Mouse (Mus musculus) kidney, postnatal 0 days (tissue): ENCODE data around the gene Lyz1. TPM values are rescaled to one million over a fixed set of nuclear protein-coding genes. Genes with fewer than 3 reads are reported as not detected.

ENCODE experiments used
- ATAC-seq: fragments of 200-750 bp; cut with Nextera tagmentation; replicated peaks from 2 replicates; pipeline ENCODE4 v1.8.0; 2017; ENCODE audit warnings: low read depth, moderate number of reproducible peaks, moderate TSS enrichment, moderate library complexity; ENCODE audit not compliant: low FRiP score
- DNase-seq: peaks from one replicate; pipeline ENCODE4 v3.0.0-alpha.2; 2016; ENCODE audit warnings: low spot score
- H3K27ac ChIP-seq: fragments of 300-500 bp; sonication (generic); 2 replicates; pipeline ENCODE4 v1.5.1; 2014; ENCODE audit warnings: mild to moderate bottlenecking
- H3K27me3 ChIP-seq: fragments of 300-500 bp; sonication (generic); 2 replicates; pipeline ENCODE4 v1.6.1; 2014; ENCODE audit warnings: low read length, mixed read lengths; ENCODE audit not compliant: insufficient read depth
- H3K36me3 ChIP-seq: fragments of 300-500 bp; sonication (generic); 2 replicates; pipeline ENCODE4 v1.6.1; 2014; ENCODE audit warnings: low read length, mixed read lengths; ENCODE audit not compliant: insufficient read depth
- H3K4me1 ChIP-seq: fragments of 300-500 bp; sonication (generic); replicated peaks from 2 replicates; pipeline ENCODE4 v1.6.1; 2014; ENCODE audit warnings: antibody characterized with exemption, low read length, mixed read lengths; ENCODE audit not compliant: insufficient read depth
- H3K4me2 ChIP-seq: fragments of 300-500 bp; sonication (generic); 2 replicates; pipeline ENCODE4 v1.6.1; 2014; ENCODE audit warnings: mild to moderate bottlenecking, low read length, moderate library complexity, mixed read lengths
- H3K4me3 ChIP-seq: fragments of 300-500 bp; sonication (generic); replicated peaks from 2 replicates; pipeline ENCODE4 v1.5.1; 2014; ENCODE audit warnings: low read depth, low read length
- H3K9ac ChIP-seq: fragments of 300-500 bp; sonication (generic); 2 replicates; pipeline ENCODE4 v1.6.1; 2014; ENCODE audit warnings: low read depth, low read length
- H3K9me3 ChIP-seq: fragments of 300-500 bp; sonication (generic); replicated peaks from 2 replicates; pipeline ENCODE4 v1.6.1; 2016; ENCODE audit warnings: low read length, inconsistent platforms, mixed read lengths
- CTCF ChIP-seq: IDR thresholded peaks from 2 replicates; pipeline ENCODE4 v1.5.1; 2016; ENCODE audit warnings: antibody characterized with exemption, low read depth, mild to moderate bottlenecking, moderate library complexity
- WGBS: fragments of 180-500 bp; shearing (Covaris S2); extraction: QIAGEN DNeasy Blood & Tissue Kit; methylation state at CpG from one replicate; pipeline ENCODE4 v1.1.7; 2014; 5-methylcytosine and 5-hydroxymethylcytosine counted together
- polyA plus RNA-seq: library from polyadenylated mRNA; unstranded; fragments of >200 nt; fragmentation: Nextera tagmentation; extraction: Ambion mirVana; gene quantifications from 2 replicates; pipeline ENCODE4 v1.2.1, GENCODE M21; 2015

The Lyz1 gene
- polyA plus RNA-seq, 1 experiment from 2014 or later: 0.24 TPM

- Histone ChIP-seq H3K9me3 (no peaks in the 10 kb centered on the region), H3K4me2 (no peak overlapping the region), H3K36me3 (no peaks in the 10 kb centered on the region), H3K27ac (no peak overlapping the region), H3K27me3 (no peaks in the 10 kb centered on the region), H3K4me3 (no peak overlapping the region), H3K9ac (no peak overlapping the region), H3K4me1 (no peaks in the 10 kb centered on the region)
- 81% methylated on average over 7 of the region's 7 CpGs for WGBS
- no peak for TF ChIP-seq CTCF
- DNase-seq (no peak), ATAC-seq (no peak)
Observed at GRCm38 (mm10) chr10:117323782-117324181, 31.1 kb upstream of the Lyz1 start.

- Histone ChIP-seq H3K4me1 (no peaks in the 10 kb centered on the region), H3K27ac (no peak overlapping the region), H3K4me2 (no peak overlapping the region), H3K4me3 (no peak overlapping the region), H3K36me3 (no peaks in the 10 kb centered on the region), H3K27me3 (no peaks in the 10 kb centered on the region), H3K9ac (no peak overlapping the region), H3K9me3 (no peaks in the 10 kb centered on the region)
- no peak for TF ChIP-seq CTCF
- no peak for DNase-seq
- WGBS: 89% methylated on average over 5 of the region's 5 CpGs
- no peak for ATAC-seq
Observed at GRCm38 (mm10) chr10:117322630-117323029, 30.0 kb upstream of the Lyz1 start.

GRCm38 (mm10) chr10:117320571-117320981 is 27.9 kb upstream of the Lyz1 start:
- ATAC-seq (no peak), DNase-seq (no peak)
- 86% methylated on average over 3 of the region's 3 CpGs for WGBS
- Histone ChIP-seq H3K27me3 (no peaks in the 10 kb centered on the region), H3K4me3 (no peak overlapping the region), H3K9me3 (no peaks in the 10 kb centered on the region), H3K4me1 (no peaks in the 10 kb centered on the region), H3K4me2 (no peak overlapping the region), H3K36me3 (no peaks in the 10 kb centered on the region), H3K9ac (no peak overlapping the region), H3K27ac (no peak overlapping the region)
- no peak for TF ChIP-seq CTCF

GRCm38 (mm10) chr10:117316391-117316790 is 23.7 kb upstream of the Lyz1 start:
- no peaks in the 10 kb centered on the region for H3K36me3 ChIP-seq
- no peak overlapping the region for H3K4me2 ChIP-seq
- 86% methylated on average over 11 of the region's 11 CpGs for WGBS
- DNase-seq (no peak), ATAC-seq (no peak)
- no peaks in the 10 kb centered on the region for H3K27me3 ChIP-seq
- H3K9ac ChIP-seq: no peak overlapping the region
- no peaks in the 10 kb centered on the region for H3K9me3 ChIP-seq
- TF ChIP-seq CTCF: no peak
- no peak overlapping the region for H3K27ac ChIP-seq
- H3K4me3 ChIP-seq: no peak overlapping the region
- H3K4me1 ChIP-seq: no peaks in the 10 kb centered on the region

GRCm38 (mm10) chr10:117313133-117313532 is 20.5 kb upstream of the Lyz1 start:
- H3K36me3 ChIP-seq: no peaks in the 10 kb centered on the region
- TF ChIP-seq CTCF: no peak
- H3K4me1 ChIP-seq: no peaks in the 10 kb centered on the region
- no peak overlapping the region for H3K4me3 ChIP-seq
- WGBS: 88% methylated on average over 2 of the region's 2 CpGs
- H3K9me3 ChIP-seq: no peaks in the 10 kb centered on the region
- no peak for ATAC-seq
- no peaks in the 10 kb centered on the region for H3K27me3 ChIP-seq
- no peak overlapping the region for H3K4me2 ChIP-seq
- H3K27ac ChIP-seq: no peak overlapping the region
- no peak for DNase-seq
- H3K9ac ChIP-seq: no peak overlapping the region

GRCm38 (mm10) chr10:117312168-117312567 is 19.5 kb upstream of the Lyz1 start:
- TF ChIP-seq CTCF: no peak
- Histone ChIP-seq H3K9me3 (no peaks in the 10 kb centered on the region), H3K9ac (no peak overlapping the region), H3K36me3 (no peaks in the 10 kb centered on the region), H3K27ac (no peak overlapping the region), H3K27me3 (no peaks in the 10 kb centered on the region), H3K4me3 (no peak overlapping the region), H3K4me1 (no peaks in the 10 kb centered on the region), H3K4me2 (no peak overlapping the region)
- WGBS: 79% methylated on average over 8 of the region's 8 CpGs
- DNase-seq (no peak), ATAC-seq (no peak)

- Histone ChIP-seq H3K9ac (no peak overlapping the region), H3K4me1 (no peaks in the 10 kb centered on the region), H3K27ac (no peak overlapping the region), H3K27me3 (no peaks in the 10 kb centered on the region), H3K4me3 (no peak overlapping the region), H3K4me2 (no peak overlapping the region), H3K36me3 (no peaks in the 10 kb centered on the region), H3K9me3 (no peaks in the 10 kb centered on the region)
- no peak for ATAC-seq
- WGBS: 77% methylated on average over 5 of the region's 5 CpGs
- no peak for DNase-seq
- no peak for TF ChIP-seq CTCF
Observed at GRCm38 (mm10) chr10:117304371-117304770, 11.7 kb upstream of the Lyz1 start.
